Mouse (Mus musculus) lung, adult 2 months (tissue): ENCODE results near the gene Sval1. TPM values are rescaled to one million over a fixed set of nuclear protein-coding genes. Genes with fewer than 3 reads are reported as not detected.

Experiments used
- DNase-seq: peaks from one replicate; pipeline ENCODE4 v3.0.0; 2022
- H3K4me1 ChIP-seq: fragments of 200-500 bp; 2 replicates; pipeline ENCODE4 v1.6.1; 2011; ENCODE audit warnings: low read length; ENCODE audit not compliant: control insufficient read depth, insufficient read depth
- H3K4me3 ChIP-seq: fragments of 200-500 bp; replicated peaks from 2 replicates; pipeline ENCODE3; 2011; ENCODE audit warnings: low read depth, mild to moderate bottlenecking, control low read depth, low read length; ENCODE audit errors: extremely low read depth
- CTCF ChIP-seq: fragments of 200-500 bp; IDR thresholded peaks from 2 replicates; pipeline ENCODE4 v1.5.1; 2011; ENCODE audit warnings: mild to moderate bottlenecking, low read length, control low read depth; ENCODE audit not compliant: insufficient read depth
- POLR2A ChIP-seq: fragments of 200-500 bp; IDR thresholded peaks from 2 replicates; pipeline ENCODE4 v1.6.1; 2011; ENCODE audit warnings: low read depth, mild to moderate bottlenecking, control low read depth, low read length, borderline replicate concordance; ENCODE audit errors: extremely low read depth
- WGBS: fragments of 180-500 bp; shearing (Covaris S2); methylation state at CpG from one replicate; pipeline ENCODE4 v1.1.7; 2018; 5-methylcytosine and 5-hydroxymethylcytosine counted together
- polyA plus RNA-seq: library from polyadenylated mRNA; depleted of rRNA; stranded (reverse); fragments of >200 nt; gene quantifications from 2 replicates; pipeline ENCODE4 v1.2.3, GENCODE M21; 2012; rRNA removed

Gene Sval1
- polyA plus RNA-seq, result 0.45 TPM in 1 of 2 replicates, not detected in the other

DNA sequence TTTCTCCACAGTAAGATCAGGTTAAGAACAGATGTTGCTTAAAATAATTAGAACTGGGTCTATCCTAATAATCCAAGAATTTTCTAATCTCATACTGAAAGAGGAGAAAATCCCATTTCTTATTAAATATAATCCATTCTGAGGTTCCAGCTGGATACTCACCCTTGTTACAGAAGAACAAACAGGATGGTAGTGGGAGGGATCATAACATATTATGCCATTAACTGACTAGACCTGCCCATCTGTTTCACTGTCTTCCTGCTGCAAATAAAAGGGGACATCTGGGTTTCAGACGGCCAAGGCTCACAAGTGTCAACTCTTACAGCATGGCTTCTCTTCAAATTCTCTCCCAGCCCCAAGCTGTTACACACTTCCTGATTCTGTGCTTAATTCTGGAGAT lies at the start of gene Sval1:
Gene Sval1, plus strand, starts transcription at position 301 of the 400 bp plus-strand sequence.
- TF ChIP-seq POLR2A (no peak), CTCF (no peak)
- Histone ChIP-seq H3K4me3 (no peak within 1 kb of the TSS), H3K4me1 (no peaks in the 10 kb centered on the region)
- no peak for DNase-seq
- 65% methylated on average over 1 of the region's 1 CpGs for WGBS

DNA sequence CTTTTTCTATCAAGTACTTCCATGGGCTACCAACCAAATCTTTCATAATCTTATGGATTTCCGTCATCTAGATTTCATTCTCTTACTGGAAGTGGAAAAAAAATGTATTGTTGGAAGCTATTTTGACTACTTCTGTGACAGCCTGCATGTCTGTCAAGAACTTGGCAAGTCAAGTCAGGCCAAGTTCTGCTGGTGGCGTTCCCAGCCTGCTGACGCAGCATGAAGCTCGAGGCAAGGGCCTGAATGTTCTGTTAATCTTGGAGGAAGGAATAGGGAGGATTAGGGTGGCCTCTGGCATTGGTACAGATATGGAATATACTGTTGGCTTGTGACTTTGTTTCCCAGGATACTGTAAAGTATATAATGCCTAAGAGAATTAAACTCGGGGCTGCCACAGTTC lies 39.8 kb upstream of the Sval1 start:
- 74% methylated on average over 5 of the region's 5 CpGs for WGBS
- DNase-seq, result no peak
- H3K4me3 ChIP-seq, result no peak overlapping the region
- TF ChIP-seq CTCF (no peak), POLR2A (no peak)
- H3K4me1 ChIP-seq, result no peaks in the 10 kb centered on the region

DNA sequence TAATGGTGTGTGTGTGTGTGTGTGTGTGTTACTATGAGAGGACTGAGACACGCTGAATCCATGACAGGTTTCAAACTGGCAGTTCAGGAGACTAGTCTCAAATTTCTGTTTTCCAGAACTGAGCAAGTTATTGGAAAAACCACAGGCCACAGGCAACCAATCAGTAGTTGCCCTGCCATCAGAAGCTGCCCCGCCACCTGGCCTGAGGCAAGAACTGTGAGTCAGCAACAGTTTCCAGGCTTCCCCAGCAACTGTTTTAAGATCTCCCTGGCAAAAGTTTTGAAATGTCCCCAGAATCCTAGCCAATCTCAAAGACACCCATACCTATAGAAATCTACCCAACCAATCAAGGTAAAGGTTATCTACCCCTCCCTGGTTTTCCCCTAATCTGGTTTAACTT lies 36.5 kb upstream of the Sval1 start:
- DNase-seq, result no peak
- WGBS, result 78% methylated on average over 2 of the region's 2 CpGs
- TF ChIP-seq CTCF (no peak), POLR2A (no peak)
- Histone ChIP-seq H3K4me1 (no peaks in the 10 kb centered on the region), H3K4me3 (no peak overlapping the region)

DNA sequence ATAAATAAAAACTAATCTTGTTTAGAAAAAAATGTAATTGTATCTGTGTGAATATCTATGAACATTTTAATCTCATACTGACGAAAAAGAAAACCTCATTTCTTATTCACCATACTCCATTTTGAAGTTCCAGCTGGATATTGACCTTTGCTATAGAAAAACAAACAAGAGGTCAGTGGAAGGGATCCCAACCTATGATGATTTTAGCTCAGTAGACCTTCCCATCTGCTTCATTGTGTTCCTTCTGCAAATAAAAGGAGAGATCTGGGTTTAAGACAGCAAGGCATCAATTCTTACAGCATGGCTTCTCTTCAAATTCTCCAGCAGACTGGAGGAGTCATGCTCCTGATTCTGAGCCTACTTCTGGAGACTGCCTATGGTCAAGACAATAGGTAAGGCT lies 16.4 kb downstream of the Sval1 start, which contains the start of gene Sval3:
Gene Sval3, plus strand, starts transcription at position 301 of the 400 bp plus-strand sequence.
- Histone ChIP-seq H3K4me1 (no peaks in the 10 kb centered on the region), H3K4me3 (no peak within 1 kb of the TSS)
- 40% methylated on average over 1 of the region's 1 CpGs for WGBS
- no peak for DNase-seq
- TF ChIP-seq CTCF, result no peak
- TF ChIP-seq POLR2A, result no peak

Other genes with a start within 250 kb of the Sval1 start
- gene Kel, start 247.3 kb upstream of the Sval1 start, polyA plus RNA-seq, result not detected in 2 replicates
- not detected in 2 replicates for gene Olfr459, start 176.5 kb upstream of the Sval1 start, polyA plus RNA-seq
- gene Pip, start 104.1 kb upstream of the Sval1 start, polyA plus RNA-seq, result not detected in 2 replicates
- gene Sval2, start 98.6 kb upstream of the Sval1 start, polyA plus RNA-seq, result not detected in 2 replicates
- not detected in 2 replicates for gene Sval3, start 16.5 kb downstream of the Sval1 start, polyA plus RNA-seq
- gene Sva, start 86.8 kb downstream of the Sval1 start, polyA plus RNA-seq, result not detected in 2 replicates
- gene Tas2r139, start 189.3 kb downstream of the Sval1 start, polyA plus RNA-seq, result not detected in 2 replicates